Mouse (Mus musculus) brain, embryonic 14.5 days (tissue): ENCODE data around the gene Gm11639.

Experiments used
- CTCF ChIP-seq: fragments of 200-500 bp; IDR thresholded peaks from 2 replicates; pipeline ENCODE4 v1.5.1; 2012; ENCODE audit warnings: inconsistent platforms, mild to moderate bottlenecking, moderate library complexity, borderline replicate concordance; ENCODE audit not compliant: insufficient read depth, insufficient read length; ENCODE audit errors: extremely low read depth
- POLR2A ChIP-seq: fragments of 200-500 bp; IDR thresholded peaks from 2 replicates; pipeline ENCODE4 v1.6.1; 2012; ENCODE audit warnings: mild to moderate bottlenecking, inconsistent platforms, borderline replicate concordance; ENCODE audit not compliant: poor library complexity, insufficient read depth, insufficient read length, severe bottlenecking; ENCODE audit errors: extremely low read depth

DNA sequence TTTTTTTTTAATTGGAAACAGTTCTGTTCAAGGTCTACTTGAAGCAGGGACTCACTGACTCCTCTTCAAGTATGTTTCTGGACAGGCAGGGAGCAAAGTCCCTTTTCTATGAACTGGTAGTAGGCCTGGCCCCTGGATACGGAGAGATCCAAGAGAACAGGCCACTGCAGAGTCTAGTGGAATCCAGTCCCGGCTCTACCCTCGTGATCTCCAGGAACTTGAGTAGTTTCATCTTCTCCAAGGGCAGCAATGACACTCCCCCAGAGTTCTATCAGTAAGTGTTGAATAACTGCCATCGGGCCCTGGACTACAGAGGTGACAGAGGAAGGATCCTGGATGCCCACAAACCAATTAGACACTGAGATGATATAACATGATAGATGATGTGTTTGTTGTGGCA, 470.4 kb downstream of the Gm11639 start:
- TF ChIP-seq POLR2A (no peak), CTCF (no peak)
